Mouse (Mus musculus) testis, adult 2 months (tissue): Measurements from ENCODE around the gene Acox1. TPM values are rescaled to one million over a fixed set of nuclear protein-coding genes. Genes with fewer than 3 reads are reported as not detected.

Experiments
- H3K27ac ChIP-seq: fragments of 200-500 bp; 2 replicates; pipeline ENCODE4 v1.5.1; 2012; ENCODE audit warnings: low read depth, low read length; ENCODE audit not compliant: control insufficient read depth, insufficient read depth
- H3K27me3 ChIP-seq: fragments of 200-500 bp; 2 replicates; pipeline ENCODE4 v1.6.1; 2012; ENCODE audit warnings: mild to moderate bottlenecking, low read length, moderate library complexity; ENCODE audit not compliant: control insufficient read depth, insufficient read depth
- H3K36me3 ChIP-seq: fragments of 200-500 bp; 2 replicates; pipeline ENCODE4 v1.6.1; 2012; ENCODE audit warnings: mild to moderate bottlenecking, low read length; ENCODE audit not compliant: control insufficient read depth, insufficient read depth
- H3K4me1 ChIP-seq: fragments of 200-500 bp; 2 replicates; pipeline ENCODE4 v1.6.1; 2012; ENCODE audit warnings: low read length; ENCODE audit not compliant: control insufficient read depth, insufficient read depth
- H3K4me3 ChIP-seq: fragments of 200-500 bp; 2 replicates; pipeline ENCODE4 v1.5.1; 2012; ENCODE audit warnings: low read depth, mild to moderate bottlenecking, low read length, moderate library complexity, mixed read lengths; ENCODE audit not compliant: control insufficient read depth
- CTCF ChIP-seq: fragments of 200-500 bp; IDR thresholded peaks from 2 replicates; pipeline ENCODE4 v1.5.1; 2012; ENCODE audit warnings: low read depth, mild to moderate bottlenecking, inconsistent platforms, low read length, moderate library complexity; ENCODE audit not compliant: control insufficient read depth, insufficient read depth, insufficient replicate concordance
- POLR2A ChIP-seq: fragments of 200-500 bp; IDR thresholded peaks from 2 replicates; pipeline ENCODE4 v1.6.1; 2012; ENCODE audit warnings: low read depth, mild to moderate bottlenecking, inconsistent platforms, low read length, moderate library complexity; ENCODE audit not compliant: control insufficient read depth
- polyA plus RNA-seq: library from polyadenylated mRNA; depleted of rRNA; stranded (reverse); fragments of >200 nt; gene quantifications from 2 replicates; pipeline ENCODE4 v1.2.3, GENCODE M21; 2012

Gene Acox1
- polyA plus RNA-seq, 1 experiment, result 19.0 TPM

DNA sequence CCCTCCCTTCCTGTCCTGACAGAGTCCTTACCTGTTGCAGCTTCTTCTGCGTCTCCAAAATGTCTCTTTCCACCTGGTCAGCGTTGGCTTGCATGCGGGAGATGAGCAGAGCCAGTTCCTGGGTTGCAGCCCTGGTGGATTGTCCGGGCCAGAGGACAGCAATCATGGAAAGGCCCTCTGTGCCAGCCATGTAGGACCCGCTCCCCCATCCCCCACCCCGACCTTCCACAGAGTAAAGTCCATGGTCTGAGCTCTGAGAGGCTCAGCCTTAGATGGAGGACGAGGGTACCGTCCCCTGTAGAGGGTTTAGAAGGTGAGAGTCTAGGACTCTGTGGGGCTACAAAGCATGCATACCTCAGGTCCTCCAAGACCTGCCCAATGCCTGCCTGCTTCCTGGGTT is 36.1 kb upstream of the Acox1 start:
- TF ChIP-seq POLR2A, result no peak
- no peak for TF ChIP-seq CTCF
- Histone ChIP-seq H3K27ac (no peak overlapping the region), H3K4me1 (peaks cover 6% of the 10 kb centered on the region), H3K27me3 (no peaks in the 10 kb centered on the region), H3K36me3 (no peaks in the 10 kb centered on the region), H3K4me3 (no peak overlapping the region)

- Histone ChIP-seq H3K27me3 (no peaks in the 10 kb centered on the region), H3K4me3 (no peak overlapping the region; the same call in 1 of the 2 replicates), H3K4me1 (no peaks in the 10 kb centered on the region), H3K27ac (no peak overlapping the region), H3K36me3 (no peaks in the 10 kb centered on the region)
- no peak for TF ChIP-seq CTCF
- TF ChIP-seq POLR2A, result no peak
Measured at GRCm38 (mm10) chr11:116232427-116232826, 33.6 kb upstream of the Acox1 start.

GRCm38 (mm10) chr11:116228699-116229098 is 29.9 kb upstream of the Acox1 start:
- Histone ChIP-seq H3K27ac (no peak overlapping the region), H3K27me3 (no peaks in the 10 kb centered on the region), H3K36me3 (no peaks in the 10 kb centered on the region), H3K4me1 (no peaks in the 10 kb centered on the region), H3K4me3 (no peak overlapping the region)
- no peak for TF ChIP-seq CTCF
- no peak for TF ChIP-seq POLR2A

GRCm38 (mm10) chr11:116226414-116226813 is 27.6 kb upstream of the Acox1 start:
- Histone ChIP-seq H3K4me3 (no peak overlapping the region), H3K27me3 (no peaks in the 10 kb centered on the region), H3K36me3 (no peaks in the 10 kb centered on the region), H3K4me1 (no peaks in the 10 kb centered on the region), H3K27ac (no peak overlapping the region)
- TF ChIP-seq POLR2A (no peak), CTCF (peak; percentile 79)

- Histone ChIP-seq H3K4me3 (no peak overlapping the region; the same call in 1 of the 2 replicates), H3K4me1 (peaks cover 2% of the 10 kb centered on the region; the same call in 1 of the 2 replicates), H3K27ac (no peak overlapping the region), H3K36me3 (no peaks in the 10 kb centered on the region), H3K27me3 (no peaks in the 10 kb centered on the region)
- TF ChIP-seq CTCF (no peak), POLR2A (no peak)
Measured at GRCm38 (mm10) chr11:116222740-116223059, 23.9 kb upstream of the Acox1 start.

DNA sequence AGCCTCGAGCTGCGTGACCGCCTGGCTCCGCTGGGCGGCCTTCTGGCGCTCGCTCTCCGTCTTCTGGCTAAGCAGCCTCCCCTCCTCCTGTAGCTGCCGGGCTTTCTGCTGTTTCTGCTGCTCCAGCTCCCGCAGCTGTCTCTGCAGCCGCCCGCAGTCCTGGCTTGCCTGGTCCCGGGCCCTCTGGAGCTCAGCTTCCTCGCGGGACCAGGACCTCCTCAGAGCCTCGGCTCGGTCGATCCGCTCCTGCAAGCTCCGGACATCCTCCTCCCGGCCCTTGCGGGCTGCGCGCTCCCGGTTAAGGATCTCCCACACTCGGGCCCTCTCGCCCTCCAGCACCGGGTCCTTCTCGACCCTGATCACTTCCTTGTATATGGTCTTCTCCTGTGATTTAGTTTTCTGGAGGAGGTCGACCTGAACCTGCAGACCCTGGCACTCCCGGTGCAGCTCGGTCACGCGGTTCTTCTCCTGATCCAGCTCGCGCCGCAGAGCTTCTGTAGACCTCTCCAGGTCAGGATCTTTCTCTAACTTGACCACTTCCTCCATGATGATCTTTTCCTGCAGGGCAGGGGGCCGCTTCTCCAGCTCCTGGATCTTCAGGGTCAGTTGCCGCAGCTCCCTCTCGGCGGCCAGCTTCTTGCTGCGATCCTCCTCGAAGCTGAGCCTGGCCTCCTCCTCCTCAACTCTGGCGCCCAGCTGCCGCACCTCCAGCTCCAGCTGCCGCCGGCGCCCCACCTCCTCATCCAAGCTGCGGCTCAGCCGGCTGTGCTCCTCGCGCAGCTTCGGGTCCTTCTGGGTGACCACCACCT is 23.3 kb upstream of the Acox1 start:
- H3K4me1 ChIP-seq, result peaks cover 2% of the 10 kb centered on the region; the same call in 1 of the 2 replicates
- H3K27me3 ChIP-seq, result no peaks in the 10 kb centered on the region
- H3K27ac ChIP-seq, result no peak overlapping the region
- H3K36me3 ChIP-seq, result no peaks in the 10 kb centered on the region
- H3K4me3 ChIP-seq, result no peak overlapping the region; the same call in 1 of the 2 replicates
- no peak for TF ChIP-seq POLR2A
- no peak for TF ChIP-seq CTCF

GRCm38 (mm10) chr11:116219885-116220284 is 21.0 kb upstream of the Acox1 start:
- Histone ChIP-seq H3K27me3 (no peaks in the 10 kb centered on the region), H3K4me3 (no peak overlapping the region), H3K4me1 (peaks cover 8% of the 10 kb centered on the region), H3K36me3 (no peaks in the 10 kb centered on the region), H3K27ac (no peak overlapping the region)
- TF ChIP-seq POLR2A (no peak), CTCF (no peak; the same call in 1 of the 2 replicates)
